Mouse (Mus musculus) myocyte (in vitro differentiated cells): ENCODE results near the gene Ptgdr.

Experiments
- MYOG ChIP-seq, 3 experiments: IDR thresholded peaks; one replicate each; pipeline ENCODE4 v1.6.1; 2011; ENCODE audit warnings: control low read depth in 2 of 3, low read depth in 2 of 3, mild to moderate bottlenecking in 2 of 3; ENCODE audit not compliant: insufficient read length in 2 of 3, control insufficient read depth in 1 of 3, insufficient read depth in 1 of 3
- POLR2A ChIP-seq: IDR thresholded peaks from one replicate; pipeline ENCODE4 v1.6.1; 2011; ENCODE audit warnings: low read depth, mild to moderate bottlenecking, control low read depth, moderate library complexity; ENCODE audit not compliant: insufficient read length
- SRF ChIP-seq: IDR thresholded peaks from one replicate; pipeline ENCODE4 v1.6.1; 2011; ENCODE audit warnings: low read depth; ENCODE audit not compliant: control insufficient read depth, insufficient read length
- TCF12 ChIP-seq: IDR thresholded peaks from one replicate; pipeline ENCODE4 v1.6.1; 2011; ENCODE audit warnings: mild to moderate bottlenecking, control low read depth; ENCODE audit not compliant: poor library complexity, insufficient read depth, severe bottlenecking

DNA sequence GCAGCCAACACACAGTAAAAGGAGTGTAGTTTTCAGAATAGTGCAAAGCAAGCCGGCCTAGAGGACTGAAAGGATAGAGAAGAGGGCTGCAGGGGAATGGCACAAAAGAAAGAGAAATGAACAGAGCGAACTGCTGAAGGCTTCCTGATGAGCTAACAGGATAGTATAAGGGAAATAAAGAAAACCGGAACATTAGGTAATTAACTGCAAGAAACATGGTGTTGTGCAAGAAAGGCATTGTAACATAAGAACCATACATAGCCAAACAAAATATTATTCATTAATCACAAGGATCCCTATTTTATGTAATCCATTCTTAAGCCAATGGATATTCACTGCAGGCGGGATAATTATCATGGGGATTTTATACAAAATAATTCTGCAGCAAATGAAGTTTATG lies 45.0 kb upstream of the Ptgdr start:
- TF ChIP-seq SRF (no peak), MYOG (IDR thresholded peaks at IDR 0.05; ENCODE audit: control insufficient read depth in 1 of 3, insufficient read depth in 1 of 3, insufficient read length in 2 of 3, low read depth in 2 of 3) (no peak), POLR2A (no peak), TCF12 (no peak)
